Mouse (Mus musculus): Measurements from ENCODE around the gene Gm49369. TPM values are rescaled to one million over a fixed set of nuclear protein-coding genes. Genes with fewer than 3 reads are reported as not detected.
A peak's percentile ranks its signal among the peaks of the same experiment; 100 is the strongest.

The Gm49369 gene
- polyA plus RNA-seq, 1 experiment from 2014 or later, result 1.9 TPM

DNA sequence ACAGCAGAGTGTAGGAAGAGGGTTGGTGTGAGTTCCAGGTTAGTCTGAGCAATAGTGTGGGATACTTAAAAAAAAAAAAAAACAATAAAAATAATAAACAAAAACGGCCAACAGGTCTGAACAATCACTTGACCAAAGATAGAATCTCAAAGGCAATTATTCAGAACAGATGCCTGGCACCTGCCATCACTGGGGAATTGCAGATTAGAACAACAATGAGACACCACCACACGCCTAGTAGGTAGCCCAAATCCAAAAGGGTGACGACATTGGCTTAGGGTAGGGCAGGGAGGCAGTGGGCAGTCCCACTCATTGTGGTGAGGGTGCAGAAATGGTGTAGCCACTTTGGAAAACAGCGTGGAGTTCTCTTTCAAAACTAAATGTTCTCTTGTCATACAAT lies 9.1 kb upstream of the Gm49369 start:
- peaks cover 11% of the 10 kb centered on the region for H3K4me1 ChIP-seq (replicated peaks)
- no peaks in the 10 kb centered on the region for H3K27me3 ChIP-seq
- H3K27ac ChIP-seq (replicated peaks), result no peak overlapping the region
- H3K4me2 ChIP-seq, result no peak overlapping the region
- H3K36me3 ChIP-seq, result no peaks in the 10 kb centered on the region
- no peaks in the 10 kb centered on the region for H3K9me3 ChIP-seq
- ATAC-seq (ENCODE audit: low FRiP score, low read depth), result no peak
- WGBS, result 60% methylated on average over 4 of the region's 4 CpGs
- H3K4me3 ChIP-seq, result no peak overlapping the region
- no peak overlapping the region for H3K9ac ChIP-seq

GRCm38 (mm10) chr7:142391108-142391507 lies 8.6 kb upstream of the Gm49369 start:
- no peak overlapping the region for H3K27ac ChIP-seq (replicated peaks)
- 79% methylated on average over 3 of the region's 3 CpGs for WGBS

GRCm38 (mm10) chr7:142389961-142390650 lies 7.6 kb upstream of the Gm49369 start:
- ATAC-seq (ENCODE audit: low FRiP score, low read depth), result no peak
- 86% methylated on average over 3 of the region's 3 CpGs for WGBS

More at GRCm38 (mm10) chr7:142391108-142391507, 8.6 kb upstream of the Gm49369 start:
- Histone ChIP-seq H3K4me1 (replicated peaks) (peaks cover 16% of the 10 kb centered on the region), H3K4me2 (no peak overlapping the region), H3K9ac (no peak overlapping the region), H3K4me3 (no peak overlapping the region), H3K27me3 (no peaks in the 10 kb centered on the region), H3K36me3 (no peaks in the 10 kb centered on the region), H3K9me3 (no peaks in the 10 kb centered on the region)
- ATAC-seq (ENCODE audit: low FRiP score, low read depth), result no peak

DNA sequence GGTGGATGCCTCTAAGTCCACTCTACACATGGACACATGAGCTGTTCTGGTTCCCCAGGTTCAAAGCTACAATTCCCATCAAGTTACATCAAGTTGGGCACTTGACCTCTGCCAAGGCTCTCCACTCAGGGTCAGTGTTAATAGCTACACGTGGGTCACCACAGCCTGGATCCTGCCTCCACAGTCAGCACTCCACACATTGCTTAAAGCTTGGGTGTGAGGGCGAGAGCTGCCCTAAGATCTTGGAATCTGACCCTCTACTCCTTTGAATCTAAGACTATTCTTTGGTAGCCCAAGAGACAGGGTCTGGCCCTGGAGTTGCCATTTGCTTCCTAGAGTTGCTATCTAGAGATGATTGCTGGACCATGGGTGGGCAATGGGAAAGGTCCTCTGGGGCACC lies 6.3 kb upstream of the Gm49369 start:
- H3K4me1 ChIP-seq (replicated peaks), result peaks cover 24% of the 10 kb centered on the region
- H3K4me2 ChIP-seq, result no peak overlapping the region
- H3K36me3 ChIP-seq, result peaks cover 6% of the 10 kb centered on the region
- H3K27ac ChIP-seq (replicated peaks), result no peak overlapping the region
- 88% methylated on average over 2 of the region's 2 CpGs for WGBS
- no peaks in the 10 kb centered on the region for H3K27me3 ChIP-seq
- ATAC-seq (ENCODE audit: low FRiP score, low read depth), result no peak
- H3K9me3 ChIP-seq, result no peaks in the 10 kb centered on the region
- H3K9ac ChIP-seq, result no peak overlapping the region
- no peak overlapping the region for H3K4me3 ChIP-seq

More at GRCm38 (mm10) chr7:142389961-142390650, 7.6 kb upstream of the Gm49369 start:
- Histone ChIP-seq H3K9ac (no peak overlapping the region), H3K4me3 (no peak overlapping the region), H3K27ac (replicated peaks) (no peak overlapping the region), H3K36me3 (no peaks in the 10 kb centered on the region), H3K27me3 (no peaks in the 10 kb centered on the region), H3K4me2 (no peak overlapping the region), H3K4me1 (replicated peaks) (peaks cover 24% of the 10 kb centered on the region), H3K9me3 (no peaks in the 10 kb centered on the region)

DNA sequence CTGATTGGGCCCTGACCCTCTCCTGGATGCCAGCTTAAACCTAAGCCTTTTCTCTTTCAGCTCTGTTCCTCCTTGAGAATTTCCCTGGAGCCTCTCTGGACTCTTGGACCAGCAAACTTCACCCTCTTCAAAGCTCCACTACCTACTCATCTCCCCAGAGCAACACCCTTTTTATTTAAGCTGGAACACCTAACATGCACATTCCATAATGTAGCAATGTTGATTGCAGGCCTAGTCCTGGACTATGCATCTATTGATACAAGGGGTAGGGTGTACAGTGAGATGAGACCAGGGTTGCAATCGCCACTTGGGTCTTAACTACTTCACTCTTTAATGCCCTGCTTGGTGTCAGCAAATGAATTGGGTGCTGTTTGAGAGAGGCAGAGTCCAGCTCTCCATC lies 5.7 kb upstream of the Gm49369 start:
- Histone ChIP-seq H3K4me1 (replicated peaks) (peaks cover 24% of the 10 kb centered on the region), H3K4me2 (peak overlapping the region; percentile 90), H3K27ac (replicated peaks) (peak overlapping the region; percentile 79), H3K4me3 (peak overlapping the region; percentile 89), H3K27me3 (no peaks in the 10 kb centered on the region), H3K9ac (0 out of 2 replicates have a peak overlapping the region, but pooled peaks have one; percentile 22), H3K36me3 (peaks cover 11% of the 10 kb centered on the region), H3K9me3 (no peaks in the 10 kb centered on the region)
- 98% methylated on average over 1 of the region's 1 CpGs for WGBS
- no peak for ATAC-seq (ENCODE audit: low FRiP score, low read depth)

GRCm38 (mm10) chr7:142387419-142388148 lies 5.1 kb upstream of the Gm49369 start, which contains the start of gene Ctsd:
Ctsd (minus strand) TSS chr7:142388038.
- Histone ChIP-seq H3K4me1 (replicated peaks) (peaks cover 24% of the 10 kb centered on the region), H3K36me3 (peaks cover 17% of the 10 kb centered on the region), H3K4me3 (peak within 1 kb of the TSS; percentile 89), H3K27ac (replicated peaks) (peak within 1 kb of the TSS; percentile 79), H3K9ac (peak within 1 kb of the TSS; percentile 88), H3K4me2 (peak within 1 kb of the TSS; percentile 90), H3K27me3 (no peaks in the 10 kb centered on the region), H3K9me3 (no peaks in the 10 kb centered on the region)
- under 1% methylated on average over 52 of the region's 55 CpGs for WGBS
- peak; percentile 98 for ATAC-seq (ENCODE audit: low FRiP score, low read depth)

GRCm38 (mm10) chr7:142386621-142387201 lies 4.2 kb upstream of the Gm49369 start:
- Histone ChIP-seq H3K9me3 (no peaks in the 10 kb centered on the region), H3K27ac (replicated peaks) (peak overlapping the region; percentile 79; the same call in 1 of the 2 replicates), H3K4me3 (peak overlapping the region; percentile 89), H3K9ac (peak overlapping the region; percentile 88), H3K4me2 (peak overlapping the region; percentile 90), H3K27me3 (no peaks in the 10 kb centered on the region), H3K4me1 (replicated peaks) (peaks cover 24% of the 10 kb centered on the region), H3K36me3 (peaks cover 26% of the 10 kb centered on the region)
- no peak for ATAC-seq (ENCODE audit: low FRiP score, low read depth)
- 58% methylated on average over 6 of the region's 6 CpGs for WGBS

GRCm38 (mm10) chr7:142385742-142386403 lies 3.4 kb upstream of the Gm49369 start:
- Histone ChIP-seq H3K27ac (replicated peaks) (no peak overlapping the region), H3K9ac (no peak overlapping the region), H3K36me3 (peaks cover 34% of the 10 kb centered on the region), H3K9me3 (no peaks in the 10 kb centered on the region), H3K4me2 (peak overlapping the region; percentile 90), H3K4me1 (replicated peaks) (peaks cover 24% of the 10 kb centered on the region), H3K4me3 (peak overlapping the region; percentile 89; the same call in 1 of the 2 replicates), H3K27me3 (no peaks in the 10 kb centered on the region)
- WGBS, result 98% methylated on average over 3 of the region's 3 CpGs
- ATAC-seq (ENCODE audit: low FRiP score, low read depth), result no peak

DNA sequence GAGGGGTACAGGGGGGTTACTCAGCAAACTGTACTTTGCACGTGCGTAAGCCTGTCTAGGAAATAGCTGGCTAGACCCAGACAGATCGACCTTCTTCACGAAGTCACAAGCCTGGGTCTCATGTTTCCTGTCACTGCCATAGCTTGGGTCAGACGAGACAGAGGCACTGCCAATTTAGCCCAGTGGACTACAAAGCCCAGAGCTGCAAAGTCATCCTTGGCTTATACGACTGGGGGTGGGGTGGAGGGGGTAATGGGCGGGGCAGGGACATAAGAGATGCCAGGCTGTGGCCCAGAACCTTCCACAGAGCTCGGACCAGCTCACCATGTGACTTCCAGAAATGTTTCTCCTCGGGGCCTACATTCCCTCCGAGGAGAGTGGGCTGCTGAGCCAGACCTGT lies 1.8 kb upstream of the Gm49369 start:
- Histone ChIP-seq H3K4me3 (no peak overlapping the region), H3K9ac (no peak overlapping the region), H3K4me1 (replicated peaks) (peaks cover 24% of the 10 kb centered on the region), H3K27ac (replicated peaks) (no peak overlapping the region), H3K36me3 (peaks cover 49% of the 10 kb centered on the region), H3K27me3 (no peaks in the 10 kb centered on the region), H3K9me3 (no peaks in the 10 kb centered on the region), H3K4me2 (no peak overlapping the region)
- no peak for ATAC-seq (ENCODE audit: low FRiP score, low read depth)
- 91% methylated on average over 10 of the region's 10 CpGs for WGBS

GRCm38 (mm10) chr7:142381175-142381574 lies 1.3 kb downstream of the Gm49369 start:
- ATAC-seq (ENCODE audit: low FRiP score, low read depth), result no peak
- WGBS, result 91% methylated on average over 4 of the region's 4 CpGs

GRCm38 (mm10) chr7:142379186-142379585 lies 3.3 kb downstream of the Gm49369 start:
- H3K27ac ChIP-seq (replicated peaks), result no peak overlapping the region
- H3K9me3 ChIP-seq, result no peaks in the 10 kb centered on the region
- peaks cover 75% of the 10 kb centered on the region for H3K36me3 ChIP-seq
- 98% methylated on average over 6 of the region's 6 CpGs for WGBS
- H3K27me3 ChIP-seq, result no peaks in the 10 kb centered on the region
- ATAC-seq (ENCODE audit: low FRiP score, low read depth), result no peak
- H3K4me2 ChIP-seq, result no peak overlapping the region
- no peaks in the 10 kb centered on the region for H3K4me1 ChIP-seq (replicated peaks)
- no peak overlapping the region for H3K4me3 ChIP-seq
- H3K9ac ChIP-seq, result no peak overlapping the region

More at GRCm38 (mm10) chr7:142381175-142381574, 1.3 kb downstream of the Gm49369 start:
- Histone ChIP-seq H3K4me3 (no peak overlapping the region), H3K4me2 (no peak overlapping the region), H3K27me3 (no peaks in the 10 kb centered on the region), H3K4me1 (replicated peaks) (peaks cover 9% of the 10 kb centered on the region), H3K9me3 (no peaks in the 10 kb centered on the region), H3K27ac (replicated peaks) (no peak overlapping the region), H3K36me3 (peaks cover 75% of the 10 kb centered on the region), H3K9ac (no peak overlapping the region)

Data from hindbrain, embryonic 15.5 days (tissue).